In genomic region chr3:115953088-115953487, GRCm38 (mm10) we compare ENCODE assay signal across 23 mouse cellular contexts. TPM values are rescaled to one million over a fixed set of nuclear protein-coding genes. Genes with fewer than 3 reads are reported as not detected.
DNase-seq lines count a peak whose midpoint lies in the region; ATAC-seq and TF ChIP-seq lines count a peak whose summit lies in the region.
"Had no signal": no experiment of that assay in that cellular context is flagged by ENCODE, and none has a peak within 500 bp of the region (broad histone marks: within the 10 kb centered on the region; RNA-seq: fewer than 3 reads in every experiment).

No protein-coding gene starts in this region.

- no peaks in the 10 kb centered on the region for H3K9me3 ChIP-seq in forebrain, embryonic 10.5 days
- no peaks in the 10 kb centered on the region for H3K9me3 ChIP-seq in forebrain, embryonic 11.5 days (ENCODE audit: control insufficient read depth, low read length)
- H3K9me3 ChIP-seq in heart, embryonic 12.5 days (replicated peaks): no peaks in the 10 kb centered on the region
- H3K9me3 ChIP-seq: heart, embryonic 10.5 days; kidney, embryonic 15.5 days; liver, embryonic 12.5 days; midbrain, embryonic 12.5 days had no signal

- H3K27me3 ChIP-seq in forebrain, embryonic 10.5 days (ENCODE audit: poor library complexity, severe bottlenecking): no peaks in the 10 kb centered on the region
- H3K27me3 ChIP-seq in forebrain, embryonic 11.5 days (ENCODE audit: control insufficient read depth, insufficient read depth, low read length): no peaks in the 10 kb centered on the region
- no peaks in the 10 kb centered on the region for H3K27me3 ChIP-seq in heart, embryonic 12.5 days (replicated peaks)
- H3K27me3 ChIP-seq: kidney, embryonic 15.5 days; liver, embryonic 12.5 days; midbrain, embryonic 12.5 days had no signal

- no peak overlapping the region for H3K9ac ChIP-seq in forebrain, embryonic 11.5 days (ENCODE audit: low read length)
- H3K9ac ChIP-seq in heart, embryonic 12.5 days: no peak overlapping the region
- H3K9ac ChIP-seq: hindbrain, embryonic 14.5 days; kidney, embryonic 15.5 days; liver, embryonic 12.5 days; liver, postnatal 0 days; midbrain, embryonic 12.5 days had no signal

- intact Hi-C loops in heart, postnatal 25 days (cut with DNase I): no loop called here

- DNase-seq in forebrain, embryonic 10.5 days (ENCODE audit: extremely low spot score, low spot score): no peak
- no peak for DNase-seq in forebrain, embryonic 11.5 days (ENCODE audit: low spot score)
- DNase-seq in heart, postnatal 25 days (ENCODE audit: low spot score): no peak
- DNase-seq in A20 (ENCODE audit: low read depth, low spot score): peak; percentile 13
- no peak for DNase-seq in right cerebral cortex, postnatal 4 days
- DNase-seq: adrenal gland, postnatal 14 days; cerebellum, adult 2 months; cerebellum, postnatal 14 days; kidney, adult 18-20 months; kidney, postnatal 25 days; liver, postnatal 0 days; lung, postnatal 36 days; right cerebral cortex, postnatal 25 days; spleen, adult 18-20 months; thymus, postnatal 14 days had no signal

- H3K4me2 ChIP-seq in forebrain, embryonic 11.5 days (ENCODE audit: low read depth, low read length, severe bottlenecking): no peak overlapping the region
- H3K4me2 ChIP-seq in heart, embryonic 12.5 days: no peak overlapping the region
- H3K4me2 ChIP-seq: hindbrain, embryonic 14.5 days; kidney, embryonic 15.5 days; liver, embryonic 12.5 days; midbrain, embryonic 12.5 days had no signal

- WGBS in forebrain, embryonic 10.5 days: 82% methylated on average over 3 of the region's 3 CpGs
- WGBS in forebrain, embryonic 11.5 days: 74% methylated on average over 3 of the region's 3 CpGs
- WGBS in heart, embryonic 12.5 days: 62% methylated on average over 3 of the region's 3 CpGs

- peaks cover 22% of the 10 kb centered on the region for H3K4me1 ChIP-seq in forebrain, embryonic 10.5 days
- no peaks in the 10 kb centered on the region for H3K4me1 ChIP-seq in forebrain, embryonic 11.5 days (replicated peaks; ENCODE audit: control insufficient read depth, insufficient read depth, low read length)
- H3K4me1 ChIP-seq in heart, embryonic 12.5 days (replicated peaks): no peaks in the 10 kb centered on the region; the same call in 1 of the 2 replicates
- peaks cover 14% of the 10 kb centered on the region for H3K4me1 ChIP-seq in embryonic fibroblast, embryonic 13.5 days (ENCODE audit: control insufficient read depth, insufficient read depth, low read length)
- H3K4me1 ChIP-seq: kidney, embryonic 15.5 days; midbrain, embryonic 12.5 days had no signal

- H3K27ac ChIP-seq in forebrain, embryonic 10.5 days: peak overlapping the region; percentile 36; the same call in 1 of the 2 replicates
- H3K27ac ChIP-seq in forebrain, embryonic 11.5 days (ENCODE audit: low read depth, low read length): no peak overlapping the region
- 0 out of 2 replicates have a peak overlapping the region, but pooled peaks have one; percentile 26 for H3K27ac ChIP-seq in heart, embryonic 12.5 days (ENCODE audit: poor library complexity, severe bottlenecking)
- peak overlapping the region; percentile 70 for H3K27ac ChIP-seq in embryonic fibroblast, embryonic 13.5 days (ENCODE audit: insufficient read depth, low read length)
- H3K27ac ChIP-seq: heart, embryonic 10.5 days; hindbrain, embryonic 14.5 days; kidney, embryonic 15.5 days; liver, embryonic 12.5 days; midbrain, embryonic 12.5 days had no signal

- H3K36me3 ChIP-seq in forebrain, embryonic 10.5 days (replicated peaks): peaks cover 78% of the 10 kb centered on the region
- no peaks in the 10 kb centered on the region; the same call in 1 of the 2 replicates for H3K36me3 ChIP-seq in forebrain, embryonic 11.5 days (ENCODE audit: control insufficient read depth, insufficient read depth, low read length)
- H3K36me3 ChIP-seq in heart, embryonic 12.5 days: peaks cover 52% of the 10 kb centered on the region

- TF ChIP-seq POLR2A in embryonic fibroblast, embryonic 13.5 days (IDR thresholded peaks at IDR 0.05; ENCODE audit: low read depth, low read length): no peak

- H3K4me3 ChIP-seq in forebrain, embryonic 10.5 days: no peak overlapping the region
- H3K4me3 ChIP-seq in forebrain, embryonic 11.5 days (ENCODE audit: low read depth, low read length): no peak overlapping the region
- no peak overlapping the region for H3K4me3 ChIP-seq in heart, embryonic 12.5 days
- no peak overlapping the region for H3K4me3 ChIP-seq in embryonic fibroblast, embryonic 13.5 days (ENCODE audit: insufficient read depth, low read length)
- H3K4me3 ChIP-seq: heart, embryonic 10.5 days; kidney, embryonic 15.5 days; liver, embryonic 12.5 days; midbrain, embryonic 12.5 days had no signal

- no peak for ATAC-seq in forebrain, embryonic 11.5 days (replicated peaks; ENCODE audit: low FRiP score)
- no peak for ATAC-seq in heart, embryonic 12.5 days (ENCODE audit: insufficient number of reproducible peaks, low FRiP score)
- ATAC-seq: inflammation-experienced regulatory T-cells, adult 6 months; liver, embryonic 12.5 days; liver, postnatal 0 days had no signal

- TF ChIP-seq CTCF in embryonic fibroblast, embryonic 13.5 days (IDR thresholded peaks at IDR 0.05; ENCODE audit: borderline replicate concordance, insufficient read depth, low read length): no peak

RNA-seq across cellular contexts. Expression of gene Slc30a7, which starts 54.1 kb away (rescaled TPM):
- polyA plus RNA-seq in forebrain, embryonic 10.5 days (2016; fragmentation: Nextera tagmentation; extraction: Ambion mirVana): 24.4 and 26.3 TPM in 2 replicates
- polyA plus RNA-seq in forebrain, embryonic 11.5 days (2014; fragmentation: Nextera tagmentation; extraction: Ambion mirVana): 28.0 and 31.0 TPM in 2 replicates
- polyA plus RNA-seq in heart, embryonic 12.5 days (2016; fragmentation: Nextera tagmentation; extraction: Ambion mirVana): 19.9 and 21.3 TPM in 2 replicates
- 10 to 100 TPM; 14.9 to 18.7 TPM for total RNA-seq in heart, postnatal 25 days (2021)
- polyA plus RNA-seq in embryonic fibroblast, embryonic 13.5 days (2011; ENCODE audit: insufficient read length, low read depth, missing spikeins): 53.1 TPM in 2 replicates

RNA-seq across cellular contexts. Expression of gene Extl2, which starts 54.2 kb away (rescaled TPM):
- polyA plus RNA-seq in forebrain, embryonic 10.5 days (2016; fragmentation: Nextera tagmentation; extraction: Ambion mirVana): 20.2 and 23.3 TPM in 2 replicates
- polyA plus RNA-seq in forebrain, embryonic 11.5 days (2014; fragmentation: Nextera tagmentation; extraction: Ambion mirVana): 23.4 and 24.5 TPM in 2 replicates
- polyA plus RNA-seq in heart, embryonic 12.5 days (2016; fragmentation: Nextera tagmentation; extraction: Ambion mirVana): 25.4 and 26.5 TPM in 2 replicates
- 10 to 100 TPM; 13.2 to 14.9 TPM for total RNA-seq in heart, postnatal 25 days (2021)
- 24.7 and 33.9 TPM in 2 replicates for polyA plus RNA-seq in embryonic fibroblast, embryonic 13.5 days (2011; ENCODE audit: insufficient read length, low read depth, missing spikeins)
